Comparison of ENCODE assay signal across 8 mouse cellular contexts in genomic region chr1:165193880-165194661, GRCm38 (mm10). TPM values are rescaled to one million over a fixed set of nuclear protein-coding genes. Genes with fewer than 3 reads are reported as not detected.
DNase-seq lines count a peak whose midpoint lies in the region; ATAC-seq and TF ChIP-seq lines count a peak whose summit lies in the region.

TSS of gene Sft2d2 (minus strand) at chr1:165194438.

- peak; percentile 93 for DNase-seq in MEL (ENCODE audit: low read depth, low spot score)
- peak; percentile 57 to 76 for DNase-seq in cerebellum, adult 18-20 months
- DNase-seq in heart, postnatal 14 days = peak; percentile 89 to 90
- DNase-seq in layer of hippocampus, adult 11-12 months (ENCODE audit: low spot score) = peak; percentile 84
- peak; percentile 95 to 97 for DNase-seq in lung, adult 18-20 months
- DNase-seq in testis, postnatal 10 days (ENCODE audit: low spot score) = peak; percentile 95

- H3K4me3 ChIP-seq in MEL (ENCODE audit: control insufficient read depth in 1 of 2, insufficient read depth in 1 of 2, low read depth in 2 of 2, low read length in 2 of 2) = peak within 1 kb of the TSS; percentile 83 to 95
- peak within 1 kb of the TSS; percentile 76 for H3K4me3 ChIP-seq in forebrain, embryonic 15.5 days
- peak within 1 kb of the TSS; percentile 70 for H3K4me3 ChIP-seq in neural tube, embryonic 14.5 days (ENCODE audit: low read depth, low read length)

- intact Hi-C loops in heart, postnatal 14 days (cut with DNase I) = no loop called here

- no peaks in the 10 kb centered on the region for H3K27me3 ChIP-seq in MEL (ENCODE audit: control insufficient read depth in 1 of 2, insufficient read depth in 2 of 2, low read length in 2 of 2)
- no peaks in the 10 kb centered on the region for H3K27me3 ChIP-seq in forebrain, embryonic 15.5 days
- peaks cover 5% of the 10 kb centered on the region for H3K27me3 ChIP-seq in neural tube, embryonic 14.5 days (ENCODE audit: control insufficient read depth, insufficient read depth, low read length)

- peaks cover 12 to 23% of the 10 kb centered on the region in 2 experiments for H3K4me1 ChIP-seq in MEL (ENCODE audit: control insufficient read depth in 1 of 2, insufficient read depth in 2 of 2, low read length in 2 of 2)
- H3K4me1 ChIP-seq in forebrain, embryonic 15.5 days = peaks cover 18% of the 10 kb centered on the region
- H3K4me1 ChIP-seq in neural tube, embryonic 14.5 days (ENCODE audit: control insufficient read depth, insufficient read depth, low read length) = peaks cover 4% of the 10 kb centered on the region; the same call in 1 of the 2 replicates

- no peak for TF ChIP-seq RAD21 in MEL (IDR thresholded peaks at IDR 0.05; ENCODE audit: low read depth, low read length)

- no peaks in the 10 kb centered on the region for H3K9me3 ChIP-seq in MEL (replicated peaks; ENCODE audit: insufficient read depth, low read length)
- H3K9me3 ChIP-seq in forebrain, embryonic 15.5 days = no peaks in the 10 kb centered on the region
- no peaks in the 10 kb centered on the region for H3K9me3 ChIP-seq in neural tube, embryonic 14.5 days (ENCODE audit: control insufficient read depth, low read length)

- peak within 1 kb of the TSS; percentile 94 for H3K4me2 ChIP-seq in forebrain, embryonic 15.5 days (replicated peaks)
- H3K4me2 ChIP-seq in neural tube, embryonic 14.5 days (ENCODE audit: low read depth, low read length) = peak within 1 kb of the TSS; percentile 96

- peak; percentile 81 for ATAC-seq in forebrain, embryonic 15.5 days (replicated peaks)
- ATAC-seq in neural tube, embryonic 14.5 days (ENCODE audit: low read depth) = peak; percentile 90

- H3K27ac ChIP-seq in MEL (ENCODE audit: control insufficient read depth, low read depth, low read length) = peak within 1 kb of the TSS; percentile 74
- H3K27ac ChIP-seq in forebrain, embryonic 15.5 days (replicated peaks) = no peak within 1 kb of the TSS; the same call in 1 of the 2 replicates
- no peak within 1 kb of the TSS for H3K27ac ChIP-seq in neural tube, embryonic 14.5 days (ENCODE audit: low read depth, low read length)

- peak within 1 kb of the TSS; percentile 80 for H3K9ac ChIP-seq in MEL (ENCODE audit: control insufficient read depth, low read depth, low read length, poor library complexity, severe bottlenecking)
- peak within 1 kb of the TSS; percentile 50 for H3K9ac ChIP-seq in forebrain, embryonic 15.5 days (replicated peaks)
- H3K9ac ChIP-seq in neural tube, embryonic 14.5 days (replicated peaks; ENCODE audit: low read depth, low read length) = peak within 1 kb of the TSS; percentile 61

- H3K36me3 ChIP-seq in MEL (ENCODE audit: control insufficient read depth in 1 of 2, insufficient read depth in 2 of 2, low read length in 2 of 2) = peaks cover 0 to 19% of the 10 kb centered on the region in 2 experiments; a peak in 2 of 4 replicates
- H3K36me3 ChIP-seq in forebrain, embryonic 15.5 days = no peaks in the 10 kb centered on the region
- no peaks in the 10 kb centered on the region for H3K36me3 ChIP-seq in neural tube, embryonic 14.5 days (ENCODE audit: control insufficient read depth, insufficient read depth, low read length)

- TF ChIP-seq CTCF in MEL (IDR thresholded peaks at IDR 0.05 in 2 of 3, conservative IDR thresholded peaks at IDR 0.05 in 1 of 3; ENCODE audit: control insufficient read depth in 1 of 3, insufficient read depth in 1 of 3, low read depth in 2 of 3, low read length in 3 of 3, poor library complexity in 1 of 3, severe bottlenecking in 1 of 3) = peak in 1 of 3 experiments; percentile 0; a peak in 1 of 6 replicates

- peaks cover 2% of the 10 kb centered on the region; the same call in 1 of the 2 replicates for H3K79me2 ChIP-seq in MEL (ENCODE audit: control insufficient read depth, insufficient read depth, low read length, poor library complexity)

- TF ChIP-seq POLR2A in MEL (IDR thresholded peaks at IDR 0.05; ENCODE audit: control insufficient read depth in 1 of 2, insufficient read depth in 1 of 2, low read depth in 1 of 2, low read length in 2 of 2, poor library complexity in 1 of 2) = peak; percentile 27 to 69; a peak in 2 of 4 replicates

- under 1% methylated on average over 69 of the region's 69 CpGs for WGBS in forebrain, embryonic 15.5 days
- WGBS in neural tube, embryonic 14.5 days = under 1% methylated on average over 69 of the region's 69 CpGs

- no peak; a peak in 2 of 4 replicates for TF ChIP-seq EP300 in MEL (IDR thresholded peaks at IDR 0.05; ENCODE audit: low read depth in 1 of 2, low read length in 2 of 2)

TF ChIP-seq in MEL, 35 proteins besides CTCF, POLR2A, EP300 and RAD21:
- TF ChIP-seq SIN3A (IDR thresholded peaks at IDR 0.05; ENCODE audit: low read length) (peak; percentile 72; the same call in 1 of the 2 replicates), TBP (IDR thresholded peaks at IDR 0.05; ENCODE audit: low read depth, low read length) (no peak), SMC3 (IDR thresholded peaks at IDR 0.05; ENCODE audit: low read depth, low read length) (no peak), HCFC1 (IDR thresholded peaks at IDR 0.05; ENCODE audit: low read depth, low read length) (peak; percentile 76), RCOR1 (IDR thresholded peaks at IDR 0.05; ENCODE audit: low read depth, low read length) (no peak), NRF1 (IDR thresholded peaks at IDR 0.05; ENCODE audit: insufficient read depth, low read depth, low read length, poor library complexity, severe bottlenecking) (peak; percentile 66), GATA1 (IDR thresholded peaks at IDR 0.05; ENCODE audit: low read depth, low read length) (no peak), MYB (IDR thresholded peaks at IDR 0.05; ENCODE audit: low read depth, low read length) (no peak), BHLHE40 (IDR thresholded peaks at IDR 0.05; ENCODE audit: borderline replicate concordance, low read depth, low read length) (no peak), NELFE (IDR thresholded peaks at IDR 0.05; ENCODE audit: low read depth, low read length) (peak; percentile 55), POLR2AphosphoS5 (IDR thresholded peaks at IDR 0.05; ENCODE audit: borderline replicate concordance, low read depth, low read length) (no peak), MAFK (IDR thresholded peaks at IDR 0.05; ENCODE audit: borderline replicate concordance, low read depth, low read length) (no peak), ZKSCAN1 (IDR thresholded peaks at IDR 0.05; ENCODE audit: low read depth, low read length) (no peak), JUND (IDR thresholded peaks at IDR 0.05; ENCODE audit: low read depth, low read length) (no peak), CHD2 (IDR thresholded peaks at IDR 0.05; ENCODE audit: low read length) (no peak), MAX (IDR thresholded peaks at IDR 0.05; ENCODE audit: low read length) (peak; percentile 89), USF1 (IDR thresholded peaks at IDR 0.05; ENCODE audit: low read depth, low read length) (peak; percentile 59), POLR2AphosphoS2 (IDR thresholded peaks at IDR 0.05; ENCODE audit: low read length) (peak; percentile 58; the same call in 1 of the 2 replicates), MYC (IDR thresholded peaks at IDR 0.05; ENCODE audit: low read depth, low read length) (peak; percentile 86; the same call in 1 of the 2 replicates), ELF1 (IDR thresholded peaks at IDR 0.05; ENCODE audit: low read depth, low read length) (peak; percentile 93), E2F4 (IDR thresholded peaks at IDR 0.05; ENCODE audit: borderline replicate concordance, low read depth, low read length) (no peak), MXI1 (IDR thresholded peaks at IDR 0.05; ENCODE audit: low read depth, low read length) (peak; percentile 84), TCF12 (IDR thresholded peaks at IDR 0.05; ENCODE audit: low read depth, low read length) (0 out of 2 replicates have a peak, but pooled peaks have one; percentile 30), UBTF (IDR thresholded peaks at IDR 0.05; ENCODE audit: borderline replicate concordance, insufficient read depth, low read depth, low read length) (no peak), ETS1 (IDR thresholded peaks at IDR 0.05; ENCODE audit: low read depth, low read length) (peak; percentile 37; the same call in 1 of the 2 replicates), GABPA (IDR thresholded peaks at IDR 0.05; ENCODE audit: low read depth, low read length) (no peak), CHD1 (IDR thresholded peaks at IDR 0.05; ENCODE audit: low read depth, low read length) (no peak), USF2 (IDR thresholded peaks at IDR 0.05; ENCODE audit: borderline replicate concordance in 1 of 2, insufficient read depth in 1 of 2, low read depth in 1 of 2, low read length in 2 of 2) (no peak), ZNF384 (IDR thresholded peaks at IDR 0.05; ENCODE audit: low read depth, low read length) (no peak), KAT2A (conservative IDR thresholded peaks at IDR 0.05; ENCODE audit: low read depth, low read length) (no peak), MEF2A (IDR thresholded peaks at IDR 0.05; ENCODE audit: extremely low read depth, insufficient replicate concordance, low read depth, low read length, poor library complexity, severe bottlenecking) (no peak), MAZ (IDR thresholded peaks at IDR 0.05; ENCODE audit: low read depth, low read length) (no peak), ZMIZ1 (IDR thresholded peaks at IDR 0.05; ENCODE audit: low read depth, low read length) (no peak), ZC3H11A (IDR thresholded peaks at IDR 0.05; ENCODE audit: low read depth, low read length) (no peak), TAL1 (IDR thresholded peaks at IDR 0.05; ENCODE audit: low read length) (no peak)

RNA-seq across cellular contexts. Expression of gene Sft2d2, which starts in this region (rescaled TPM):
- 4.0 and 4.4 TPM in 2 replicates for total RNA-seq in MEL (2012; rRNA removed)
- 1 to 10 TPM in 1 of 2 experiments, not detected in 1; 8.9 TPM for polyA plus RNA-seq in MEL (2012; ENCODE audit: insufficient read depth in 1 of 2, insufficient read length in 2 of 2, low read depth in 1 of 2, low replicate concordance in 2 of 2, missing spikeins in 1 of 2)
- 5.4 TPM in 2 replicates for polyA plus RNA-seq in forebrain, embryonic 15.5 days (2015; fragmentation: Nextera tagmentation; extraction: Ambion mirVana)
- 10 to 100 TPM; 13.6 to 14.5 TPM for total RNA-seq in heart, postnatal 14 days (2021)
- polyA plus RNA-seq in neural tube, embryonic 14.5 days (2014; fragmentation: Nextera tagmentation; extraction: Ambion mirVana) = 5.5 and 7.8 TPM in 2 replicates
